Mouse (Mus musculus) mesoderm, embryonic 11.5 days (tissue): Measurements from ENCODE around the gene Sycp2l.

Source experiments
- DNase-seq: peaks from one replicate; pipeline ENCODE4 v3.0.0-alpha.2; 2012; ENCODE audit warnings: low read depth, low spot score

Sycp2l gene

GRCm38 (mm10) chr13:41113940-41114339, at the start of gene Sycp2l:
Gene Sycp2l (plus strand): TSS chr13:41114307.
- no peak for DNase-seq

- DNase-seq, result no peak
Measured at GRCm38 (mm10) chr13:41067618-41068017, 46.5 kb upstream of the Sycp2l start.

- no peak for DNase-seq
Measured at GRCm38 (mm10) chr13:41071617-41072016, 42.5 kb upstream of the Sycp2l start.

GRCm38 (mm10) chr13:41073819-41074218, 40.3 kb upstream of the Sycp2l start:
- DNase-seq, result no peak

GRCm38 (mm10) chr13:41077921-41078320, 36.2 kb upstream of the Sycp2l start:
- DNase-seq, result no peak

GRCm38 (mm10) chr13:41078690-41079420, 35.3 kb upstream of the Sycp2l start:
- DNase-seq, result peak; percentile 12

- peak; percentile 85 for DNase-seq
Measured at GRCm38 (mm10) chr13:41079421-41079780, 34.7 kb upstream of the Sycp2l start, which contains the start of gene Mak. Gene Mak (minus strand): TSS chr13:41079706.

GRCm38 (mm10) chr13:41079859-41080258, 34.2 kb upstream of the Sycp2l start:
- DNase-seq, result no peak

GRCm38 (mm10) chr13:41080700-41081099, 33.4 kb upstream of the Sycp2l start:
- DNase-seq, result no peak

GRCm38 (mm10) chr13:41084521-41084920, 29.6 kb upstream of the Sycp2l start:
- no peak for DNase-seq

GRCm38 (mm10) chr13:41085140-41085539, 29.0 kb upstream of the Sycp2l start:
- peak; percentile 30 for DNase-seq

GRCm38 (mm10) chr13:41088746-41089145, 25.4 kb upstream of the Sycp2l start:
- no peak for DNase-seq

GRCm38 (mm10) chr13:41091271-41091670, 22.8 kb upstream of the Sycp2l start:
- DNase-seq, result no peak

- DNase-seq, result no peak
Measured at GRCm38 (mm10) chr13:41094160-41094559, 19.9 kb upstream of the Sycp2l start.

- DNase-seq, result no peak
Measured at GRCm38 (mm10) chr13:41097324-41098058, 16.6 kb upstream of the Sycp2l start.

GRCm38 (mm10) chr13:41098325-41098724, 15.8 kb upstream of the Sycp2l start:
- no peak for DNase-seq

- DNase-seq, result no peak
Measured at GRCm38 (mm10) chr13:41100031-41100430, 14.1 kb upstream of the Sycp2l start.

- no peak for DNase-seq
Measured at GRCm38 (mm10) chr13:41103841-41104525, 10.1 kb upstream of the Sycp2l start.

GRCm38 (mm10) chr13:41105541-41105940, 8.6 kb upstream of the Sycp2l start:
- DNase-seq, result no peak

GRCm38 (mm10) chr13:41110935-41111334, 3.2 kb upstream of the Sycp2l start, which contains the start of gene Gcm2:
Gene Gcm2 (minus strand): TSS chr13:41111035.
- DNase-seq, result no peak

- no peak for DNase-seq
Measured at GRCm38 (mm10) chr13:41119152-41119945, 5.2 kb downstream of the Sycp2l start.
